ENCODE assay signal across 18 mouse cellular contexts in genomic region chr16:24255037-24255436, GRCm38 (mm10).
DNase-seq lines count a peak whose midpoint lies in the region; ATAC-seq and TF ChIP-seq lines count a peak whose summit lies in the region.
"Had no signal": no experiment of that assay in that cellular context is flagged by ENCODE, and none has a peak within 500 bp of the region (broad histone marks: within the 10 kb centered on the region; RNA-seq: fewer than 3 reads in every experiment).

No protein-coding gene starts in this region.

- H3K9me3 ChIP-seq in stomach, embryonic 16.5 days (replicated peaks; ENCODE audit: control insufficient read depth, low read length), result no peaks in the 10 kb centered on the region
- H3K9me3 ChIP-seq: hindbrain, embryonic 15.5 days; limb, embryonic 10.5 days; lung, embryonic 15.5 days; neural tube, embryonic 15.5 days had no signal

- H3K9ac ChIP-seq in stomach, embryonic 16.5 days (ENCODE audit: low read length), result no peak overlapping the region
- H3K9ac ChIP-seq: hindbrain, embryonic 15.5 days; lung, embryonic 15.5 days; neural tube, embryonic 15.5 days had no signal

- no peak overlapping the region for H3K4me2 ChIP-seq in stomach, embryonic 16.5 days (ENCODE audit: low read depth, low read length)
- H3K4me2 ChIP-seq: hindbrain, embryonic 15.5 days; lung, embryonic 15.5 days; neural tube, embryonic 15.5 days had no signal

- peak; percentile 47; the same call in 1 of the 2 replicates for ATAC-seq in stomach, embryonic 16.5 days (ENCODE audit: insufficient read depth, low FRiP score)
- ATAC-seq: activated CD4-positive, CD25-positive, alpha-beta regulatory T cell, adult 4 months had no signal

- no peaks in the 10 kb centered on the region for H3K27me3 ChIP-seq in kidney, adult 2 months (replicated peaks; ENCODE audit: control insufficient read depth, insufficient read depth, low read length)
- H3K27me3 ChIP-seq in stomach, embryonic 16.5 days (ENCODE audit: control insufficient read depth, insufficient read depth, low read length), result no peaks in the 10 kb centered on the region
- H3K27me3 ChIP-seq: hindbrain, embryonic 15.5 days; lung, embryonic 15.5 days; neural tube, embryonic 15.5 days had no signal

- no peaks in the 10 kb centered on the region; the same call in 1 of the 2 replicates for H3K4me1 ChIP-seq in kidney, adult 2 months (ENCODE audit: control insufficient read depth, insufficient read depth, low read length)
- H3K4me1 ChIP-seq in stomach, embryonic 16.5 days (ENCODE audit: control insufficient read depth, insufficient read depth, low read length), result no peaks in the 10 kb centered on the region
- H3K4me1 ChIP-seq: hindbrain, embryonic 15.5 days; limb, embryonic 10.5 days; lung, embryonic 15.5 days; neural tube, embryonic 15.5 days had no signal

- no peak for TF ChIP-seq POLR2A in kidney, adult 2 months (IDR thresholded peaks at IDR 0.05; ENCODE audit: low read depth, low read length)

- no peak overlapping the region for H3K27ac ChIP-seq in kidney, adult 2 months (ENCODE audit: insufficient read depth, low read depth, low read length)
- H3K27ac ChIP-seq in stomach, embryonic 16.5 days (ENCODE audit: low read length), result no peak overlapping the region; the same call in 1 of the 2 replicates
- H3K27ac ChIP-seq: heart, adult 2 months; hindbrain, embryonic 15.5 days; limb, embryonic 10.5 days; lung, embryonic 15.5 days; neural tube, embryonic 15.5 days had no signal

- 38% methylated on average over 10 of the region's 10 CpGs for WGBS in kidney, adult 2 months
- 57% methylated on average over 10 of the region's 10 CpGs for WGBS in stomach, embryonic 16.5 days

- no peak for TF ChIP-seq CTCF in kidney, adult 2 months (conservative IDR thresholded peaks at IDR 0.05; ENCODE audit: insufficient read depth, insufficient read length, low read depth, low read length)

- DNase-seq in thymus, postnatal 0 days (ENCODE audit: low spot score), result peak; percentile 34
- DNase-seq in thymus, postnatal 4 days, result no peak
- DNase-seq in kidney, adult 2 months, result peak; percentile 69
- DNase-seq in kidney, postnatal 36 days, result peak; percentile 39 to 64
- no peak for DNase-seq in frontal cortex, postnatal 25 days (ENCODE audit: low spot score in 2 of 2)
- no peak for DNase-seq in Muller cell, postnatal 12 days (ENCODE audit: inconsistent ontology term)
- no peak for DNase-seq in cerebellum, adult 11-12 months
- DNase-seq: cerebellum, adult 11 months; heart, adult 2 months; heart, postnatal 10 days; right cerebral cortex, adult 18-20 months; thymus, postnatal 25 days had no signal

- H3K4me3 ChIP-seq in kidney, adult 2 months (ENCODE audit: insufficient read depth, low read depth, low read length), result no peak overlapping the region
- H3K4me3 ChIP-seq in stomach, embryonic 16.5 days (replicated peaks; ENCODE audit: low read length), result no peak overlapping the region
- H3K4me3 ChIP-seq: heart, adult 2 months; hindbrain, embryonic 15.5 days; limb, embryonic 10.5 days; lung, embryonic 15.5 days; neural tube, embryonic 15.5 days had no signal

- no peaks in the 10 kb centered on the region for H3K36me3 ChIP-seq in kidney, adult 2 months (ENCODE audit: control insufficient read depth, insufficient read depth, low read length)
- H3K36me3 ChIP-seq in stomach, embryonic 16.5 days (ENCODE audit: control insufficient read depth, insufficient read depth, low read length), result no peaks in the 10 kb centered on the region
- H3K36me3 ChIP-seq: hindbrain, embryonic 15.5 days; limb, embryonic 10.5 days; lung, embryonic 15.5 days; neural tube, embryonic 15.5 days had no signal

Comparison
In these comparisons a context has a peak if more than half of its experiments do, and no peak if none do; other contexts are left out.
1. DNase-seq: peak in thymus, postnatal 0 days (single experiment), kidney, adult 2 months (single experiment) and kidney, postnatal 36 days (2 of 2); none in thymus, postnatal 4 days (single experiment), frontal cortex, postnatal 25 days (0 of 2), Muller cell, postnatal 12 days (single experiment) and cerebellum, adult 11-12 months (single experiment).